Mouse (Mus musculus) liver, embryonic 13.5 days (tissue): ENCODE data around the gene Arhgap18. TPM values are rescaled to one million over a fixed set of nuclear protein-coding genes. Genes with fewer than 3 reads are reported as not detected.

Experiments used
- ATAC-seq: fragments of 200-750 bp; cut with Nextera tagmentation; 2 replicates; pipeline ENCODE4 v1.8.0; 2017; ENCODE audit warnings: low read depth, mild to moderate bottlenecking, moderate number of reproducible peaks, moderate library complexity
- DNase-seq: peaks from one replicate; pipeline ENCODE4 v3.0.0; 2022
- H3K27ac ChIP-seq: fragments of 300-500 bp; sonication (generic); 2 replicates; pipeline ENCODE4 v1.5.1; 2015; ENCODE audit warnings: moderate library complexity, mild to moderate bottlenecking, inconsistent platforms
- H3K27me3 ChIP-seq: fragments of 300-500 bp; sonication (generic); 2 replicates; pipeline ENCODE4 v1.6.1; 2015; ENCODE audit warnings: mild to moderate bottlenecking, inconsistent platforms
- H3K36me3 ChIP-seq: fragments of 300-500 bp; sonication (generic); 2 replicates; pipeline ENCODE4 v1.6.1; 2015; ENCODE audit warnings: mild to moderate bottlenecking, inconsistent platforms
- H3K4me1 ChIP-seq: fragments of 300-500 bp; sonication (generic); replicated peaks from 2 replicates; pipeline ENCODE4 v1.6.1; 2015; ENCODE audit warnings: inconsistent platforms
- H3K4me2 ChIP-seq: fragments of 300-500 bp; sonication (generic); 2 replicates; pipeline ENCODE4 v1.6.1; 2015; ENCODE audit warnings: inconsistent platforms, mild to moderate bottlenecking, moderate library complexity
- H3K4me3 ChIP-seq: fragments of 300-500 bp; sonication (generic); replicated peaks from 2 replicates; pipeline ENCODE4 v1.5.1; 2015; ENCODE audit warnings: mild to moderate bottlenecking, inconsistent platforms
- H3K9ac ChIP-seq: fragments of 300-500 bp; sonication (generic); 2 replicates; pipeline ENCODE4 v1.6.1; 2015; ENCODE audit warnings: mild to moderate bottlenecking, inconsistent platforms
- H3K9me3 ChIP-seq: fragments of 300-500 bp; sonication (generic); replicated peaks from 2 replicates; pipeline ENCODE4 v1.6.1; 2016; ENCODE audit warnings: inconsistent platforms
- WGBS: fragments of 180-500 bp; shearing (Covaris S2); methylation state at CpG from one replicate; pipeline ENCODE4 v1.1.7; 2015; ENCODE audit not compliant: insufficient replicate concordance; 5-methylcytosine and 5-hydroxymethylcytosine counted together
- polyA plus RNA-seq: library from polyadenylated mRNA; unstranded; fragments of >200 nt; fragmentation: Nextera tagmentation; extraction: Ambion mirVana; gene quantifications from 2 replicates; pipeline ENCODE4 v1.2.1, GENCODE M21; 2015

Gene Arhgap18
- polyA plus RNA-seq, 1 experiment from 2014 or later: 7.9 TPM

DNA sequence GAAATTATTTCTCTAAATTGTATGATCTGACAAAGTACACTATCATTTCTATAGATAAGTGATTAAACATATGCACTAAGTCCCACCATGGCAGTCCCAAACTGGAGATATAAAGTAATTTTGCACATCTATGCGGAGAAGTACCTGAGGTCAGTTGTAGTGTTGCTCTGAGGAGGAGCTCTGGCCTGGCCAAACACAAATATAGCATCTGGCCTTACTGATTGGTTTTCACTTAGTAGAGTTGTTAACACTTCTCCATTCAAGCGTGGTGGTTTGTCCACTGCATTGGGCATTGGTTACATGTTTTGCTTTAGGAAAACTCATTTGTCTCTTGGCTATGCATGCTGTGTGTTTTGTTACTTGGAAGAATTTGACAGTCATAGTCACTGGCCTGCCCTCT is 36.5 kb downstream of the Arhgap18 start:
- Histone ChIP-seq H3K4me1 (peaks cover 4% of the 10 kb centered on the region; the same call in 1 of the 2 replicates), H3K27ac (no peak overlapping the region), H3K4me2 (no peak overlapping the region), H3K36me3 (no peaks in the 10 kb centered on the region), H3K9ac (no peak overlapping the region), H3K27me3 (no peaks in the 10 kb centered on the region), H3K9me3 (no peaks in the 10 kb centered on the region), H3K4me3 (no peak overlapping the region)
- no peak for DNase-seq
- ATAC-seq: no peak
- 57% methylated on average over 2 of the region's 2 CpGs for WGBS

- no peaks in the 10 kb centered on the region for H3K36me3 ChIP-seq
- no peak overlapping the region for H3K4me2 ChIP-seq
- H3K9ac ChIP-seq: no peak overlapping the region
- 45% methylated on average over 3 of the region's 3 CpGs for WGBS
- no peaks in the 10 kb centered on the region for H3K27me3 ChIP-seq
- DNase-seq (no peak), ATAC-seq (no peak)
- no peaks in the 10 kb centered on the region for H3K9me3 ChIP-seq
- no peak overlapping the region for H3K27ac ChIP-seq
- no peak overlapping the region for H3K4me3 ChIP-seq
- H3K4me1 ChIP-seq: peaks cover 4% of the 10 kb centered on the region; the same call in 1 of the 2 replicates
These were observed 38.6 kb downstream of the Arhgap18 start for GRCm38 (mm10) chr10:26791810-26792209.

DNA sequence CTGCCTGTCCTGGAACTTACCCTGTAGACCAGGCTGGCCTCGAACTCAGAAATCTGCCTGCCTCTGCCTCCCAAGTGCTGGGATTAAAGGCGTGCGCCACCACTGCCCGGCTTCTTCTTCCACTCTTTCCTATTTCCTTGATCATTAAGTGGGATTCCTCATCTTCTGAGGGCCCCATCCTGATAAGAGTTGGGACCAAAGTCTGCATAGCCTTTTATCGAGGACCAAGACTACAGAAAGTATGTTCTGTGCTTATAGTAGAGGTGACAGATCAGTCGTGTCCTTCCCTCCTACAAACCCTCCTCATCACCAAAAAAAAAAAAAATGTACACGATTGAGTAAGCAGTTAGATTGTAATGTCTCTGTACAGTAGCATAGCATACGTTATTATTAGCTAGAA is 39.8 kb downstream of the Arhgap18 start:
- Histone ChIP-seq H3K4me2 (no peak overlapping the region), H3K27ac (no peak overlapping the region), H3K27me3 (no peaks in the 10 kb centered on the region), H3K9me3 (no peaks in the 10 kb centered on the region), H3K36me3 (no peaks in the 10 kb centered on the region), H3K9ac (no peak overlapping the region), H3K4me1 (peaks cover 4% of the 10 kb centered on the region; the same call in 1 of the 2 replicates), H3K4me3 (no peak overlapping the region)
- WGBS: 66% methylated on average over 8 of the region's 8 CpGs
- DNase-seq: no peak
- ATAC-seq: no peak

DNA sequence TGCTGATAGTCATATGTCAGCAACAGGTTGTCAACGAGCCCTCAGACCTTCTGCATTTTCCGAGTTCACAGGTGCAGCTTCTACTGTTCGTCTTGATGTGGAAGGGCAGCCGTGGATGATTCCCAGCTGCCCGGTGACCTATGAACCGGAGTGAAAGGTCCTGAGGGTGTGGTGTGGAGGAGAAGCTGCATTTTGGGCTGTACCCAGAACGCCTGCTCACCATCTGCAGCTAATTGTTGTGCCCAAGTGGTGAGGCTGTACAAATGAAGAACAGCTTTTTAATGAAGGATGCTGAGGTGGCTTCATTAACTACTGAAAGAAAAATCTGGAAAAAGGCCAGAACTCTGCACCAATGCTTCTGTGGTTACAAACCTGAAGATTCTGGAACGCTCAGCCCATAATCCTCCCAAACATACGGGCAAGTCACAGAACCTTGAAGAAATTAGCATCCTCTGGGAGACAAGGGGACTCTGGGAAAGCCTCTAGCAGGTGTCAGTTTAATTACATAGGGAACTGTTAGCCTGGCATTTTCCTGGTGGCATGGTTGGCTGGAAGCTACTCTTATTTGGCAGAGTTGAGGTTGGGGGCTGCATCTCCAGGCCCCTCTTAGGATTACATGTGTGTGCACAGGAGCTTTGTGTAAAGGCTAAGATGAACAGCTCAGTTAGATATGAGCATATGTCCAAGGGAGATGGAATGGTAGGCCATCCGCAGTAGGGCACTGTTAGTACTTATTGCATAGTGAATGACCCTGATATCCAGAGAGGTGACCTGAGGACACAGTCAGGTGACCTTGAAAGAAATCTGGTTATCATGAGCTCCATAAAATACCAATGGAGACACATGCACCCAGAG is 43.4 kb downstream of the Arhgap18 start:
- no peaks in the 10 kb centered on the region for H3K27me3 ChIP-seq
- no peak overlapping the region for H3K27ac ChIP-seq
- H3K4me3 ChIP-seq: no peak overlapping the region
- ATAC-seq: no peak
- no peaks in the 10 kb centered on the region for H3K36me3 ChIP-seq
- WGBS: 61% methylated on average over 10 of the region's 10 CpGs
- H3K9me3 ChIP-seq: no peaks in the 10 kb centered on the region
- no peak overlapping the region for H3K9ac ChIP-seq
- H3K4me2 ChIP-seq: no peak overlapping the region
- DNase-seq: no peak
- H3K4me1 ChIP-seq: peaks cover 18% of the 10 kb centered on the region

- ATAC-seq (no peak), DNase-seq (no peak)
- no peaks in the 10 kb centered on the region for H3K36me3 ChIP-seq
- no peaks in the 10 kb centered on the region for H3K27me3 ChIP-seq
- no peaks in the 10 kb centered on the region for H3K9me3 ChIP-seq
- no peak overlapping the region for H3K27ac ChIP-seq
- H3K4me3 ChIP-seq: no peak overlapping the region
- H3K9ac ChIP-seq: no peak overlapping the region
- H3K4me2 ChIP-seq: no peak overlapping the region
- peaks cover 18% of the 10 kb centered on the region for H3K4me1 ChIP-seq
- WGBS: 32% methylated on average over 7 of the region's 7 CpGs
These were observed 44.1 kb downstream of the Arhgap18 start for GRCm38 (mm10) chr10:26797287-26797672.

- Histone ChIP-seq H3K27ac (peak overlapping the region; percentile 21), H3K4me1 (peaks cover 18% of the 10 kb centered on the region), H3K36me3 (no peaks in the 10 kb centered on the region), H3K4me2 (peak overlapping the region; percentile 10; the same call in 1 of the 2 replicates), H3K4me3 (no peak overlapping the region), H3K9me3 (no peaks in the 10 kb centered on the region), H3K27me3 (no peaks in the 10 kb centered on the region), H3K9ac (no peak overlapping the region)
- no peak; the same call in 1 of the 2 replicates for ATAC-seq
- DNase-seq: no peak
- 32% methylated on average over 10 of the region's 10 CpGs for WGBS
These were observed 45.7 kb downstream of the Arhgap18 start for GRCm38 (mm10) chr10:26798752-26799411.

GRCm38 (mm10) chr10:26799562-26800051 is 46.4 kb downstream of the Arhgap18 start:
- DNase-seq (peak; percentile 17), ATAC-seq (peak; percentile 79)
- WGBS: 11% methylated on average over 5 of the region's 5 CpGs
- Histone ChIP-seq H3K9me3 (no peaks in the 10 kb centered on the region), H3K27me3 (no peaks in the 10 kb centered on the region), H3K4me1 (peaks cover 18% of the 10 kb centered on the region), H3K4me3 (no peak overlapping the region), H3K27ac (peak overlapping the region; percentile 29; the same call in 1 of the 2 replicates), H3K4me2 (peak overlapping the region; percentile 10; the same call in 1 of the 2 replicates), H3K36me3 (no peaks in the 10 kb centered on the region), H3K9ac (no peak overlapping the region)

DNA sequence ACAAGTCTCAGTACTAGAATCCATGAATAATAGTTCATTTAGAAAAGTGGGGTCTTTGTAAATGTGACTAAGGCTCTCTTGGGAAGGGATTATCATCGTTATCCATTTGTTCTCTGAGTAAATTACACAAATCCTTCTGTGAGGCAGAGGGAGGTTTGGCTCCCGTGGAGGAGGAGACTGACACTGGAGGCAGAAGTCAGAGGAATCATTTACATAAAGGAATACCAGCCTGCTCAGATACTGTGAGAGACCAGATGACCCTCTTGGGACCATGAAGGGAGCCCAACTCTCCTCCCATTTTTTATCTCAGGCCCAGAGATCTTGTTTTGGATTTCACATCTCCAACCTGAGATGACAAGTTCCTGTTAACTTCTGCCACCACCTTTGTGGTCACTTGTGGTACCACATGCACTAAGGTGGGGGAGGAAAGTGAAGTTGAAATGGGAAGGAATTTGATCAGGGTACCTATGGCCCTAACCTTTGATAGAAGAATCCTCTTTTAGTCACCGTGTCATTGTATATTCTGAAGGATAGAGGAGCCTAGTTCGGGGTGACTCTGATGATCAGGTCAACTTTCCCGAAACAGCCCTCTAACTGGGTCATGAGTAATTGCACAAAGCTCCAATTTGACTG is 51.2 kb downstream of the Arhgap18 start:
- 60% methylated on average over 5 of the region's 5 CpGs for WGBS

GRCm38 (mm10) chr10:26805007-26805406 is 51.8 kb downstream of the Arhgap18 start:
- Histone ChIP-seq H3K4me2 (no peak overlapping the region), H3K9me3 (no peaks in the 10 kb centered on the region), H3K27me3 (no peaks in the 10 kb centered on the region), H3K4me1 (peaks cover 3% of the 10 kb centered on the region; the same call in 1 of the 2 replicates), H3K4me3 (no peak overlapping the region), H3K36me3 (no peaks in the 10 kb centered on the region), H3K9ac (no peak overlapping the region), H3K27ac (no peak overlapping the region)
- 62% methylated on average over 1 of the region's 1 CpGs for WGBS
- ATAC-seq (no peak), DNase-seq (no peak)

More for the DNA sequence above, 51.2 kb downstream of the Arhgap18 start:
- Histone ChIP-seq H3K9me3 (no peaks in the 10 kb centered on the region), H3K27ac (no peak overlapping the region), H3K4me3 (no peak overlapping the region), H3K4me2 (no peak overlapping the region), H3K4me1 (peaks cover 9% of the 10 kb centered on the region), H3K27me3 (no peaks in the 10 kb centered on the region), H3K36me3 (no peaks in the 10 kb centered on the region), H3K9ac (no peak overlapping the region)
- no peak for DNase-seq
- ATAC-seq: no peak

DNA sequence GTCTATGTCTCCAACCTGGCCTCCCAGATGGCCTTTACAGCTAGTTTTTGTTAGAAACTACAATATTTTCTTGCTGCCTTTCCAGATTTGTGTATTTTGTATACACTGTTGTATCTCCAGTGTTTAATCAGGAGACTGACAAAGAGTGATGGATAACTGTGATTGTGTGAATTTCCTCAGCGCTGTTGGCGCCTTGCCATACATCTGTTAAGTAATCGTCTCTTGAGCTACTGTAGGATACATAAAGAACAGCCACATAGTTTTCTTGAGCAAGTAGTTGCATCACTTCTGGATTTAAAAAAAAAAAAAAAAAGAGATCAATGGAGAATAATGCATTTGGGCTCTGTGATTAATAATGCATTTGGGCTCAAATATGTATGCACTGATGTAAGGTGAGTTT is 52.9 kb downstream of the Arhgap18 start:
- H3K4me1 ChIP-seq: no peaks in the 10 kb centered on the region
- H3K4me2 ChIP-seq: no peak overlapping the region
- no peak for DNase-seq
- no peaks in the 10 kb centered on the region for H3K36me3 ChIP-seq
- H3K27me3 ChIP-seq: no peaks in the 10 kb centered on the region
- H3K27ac ChIP-seq: no peak overlapping the region
- 64% methylated on average over 3 of the region's 3 CpGs for WGBS
- no peaks in the 10 kb centered on the region for H3K9me3 ChIP-seq
- H3K4me3 ChIP-seq: no peak overlapping the region
- no peak overlapping the region for H3K9ac ChIP-seq
- no peak for ATAC-seq

DNA sequence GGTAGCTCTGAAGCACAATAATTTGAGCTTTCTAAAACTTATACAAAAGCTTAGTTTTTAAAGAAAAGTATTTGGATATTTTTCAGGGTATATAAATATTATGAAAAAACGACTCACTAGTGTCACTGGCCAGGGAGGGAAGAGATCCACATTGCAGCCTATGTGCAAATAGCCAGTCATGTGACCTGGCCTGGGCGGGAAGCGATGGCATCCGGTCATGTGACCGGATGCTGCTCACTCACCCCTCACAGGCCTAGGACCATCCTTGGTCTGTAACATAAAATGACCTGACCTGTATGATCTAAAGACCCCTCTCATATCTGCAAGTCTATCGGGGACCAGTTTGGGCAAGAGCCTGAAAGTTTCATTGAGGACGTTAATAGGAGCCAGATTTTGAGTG is 56.8 kb downstream of the Arhgap18 start:
- Histone ChIP-seq H3K27ac (no peak overlapping the region), H3K9ac (no peak overlapping the region), H3K9me3 (no peaks in the 10 kb centered on the region), H3K36me3 (no peaks in the 10 kb centered on the region), H3K27me3 (no peaks in the 10 kb centered on the region), H3K4me1 (no peaks in the 10 kb centered on the region), H3K4me2 (no peak overlapping the region), H3K4me3 (no peak overlapping the region)
- DNase-seq (no peak), ATAC-seq (no peak)
- WGBS: 78% methylated on average over 7 of the region's 7 CpGs
